Mouse (Mus musculus): ENCODE measurements at regions not wholly inside any gene's neighbourhood (a gene's known extent, or its start where the extent isn't known, plus 50 kb on each side); places are given as distances from the start of the nearest gene placed in this dataset.

- TF ChIP-seq CTCF (IDR thresholded peaks at IDR 0.05; ENCODE audit: extremely low read depth, insufficient read length, insufficient replicate concordance, low read depth, low read length) (no peak), POLR2A (IDR thresholded peaks at IDR 0.05; ENCODE audit: low read depth, low read length) (no peak)
- 39% methylated on average over 10 of the region's 10 CpGs for WGBS
- H3K4me3 ChIP-seq (ENCODE audit: low read depth, low read length): no peak overlapping the region
- no peaks in the 10 kb centered on the region for H3K36me3 ChIP-seq (ENCODE audit: control insufficient read depth, insufficient read depth, low read length)
- no peak overlapping the region for H3K27ac ChIP-seq (ENCODE audit: insufficient read depth, low read depth, low read length)
- H3K4me1 ChIP-seq (ENCODE audit: control insufficient read depth, insufficient read depth, insufficient read length, low read length): no peaks in the 10 kb centered on the region
- no peaks in the 10 kb centered on the region for H3K27me3 ChIP-seq (ENCODE audit: control insufficient read depth, insufficient read depth, low read length)
Observed at GRCm38 (mm10) chr10:68976443-68977025, 174.7 kb upstream of the Rhobtb1 start.

GRCm38 (mm10) chr10:68978115-68978514 is 173.1 kb upstream of the Rhobtb1 start:
- Histone ChIP-seq H3K4me1 (ENCODE audit: control insufficient read depth, insufficient read depth, insufficient read length, low read length) (no peaks in the 10 kb centered on the region), H3K4me3 (ENCODE audit: low read depth, low read length) (no peak overlapping the region), H3K27me3 (ENCODE audit: control insufficient read depth, insufficient read depth, low read length) (no peaks in the 10 kb centered on the region), H3K27ac (ENCODE audit: insufficient read depth, low read depth, low read length) (no peak overlapping the region), H3K36me3 (ENCODE audit: control insufficient read depth, insufficient read depth, low read length) (no peaks in the 10 kb centered on the region)
- no peak for TF ChIP-seq CTCF (IDR thresholded peaks at IDR 0.05; ENCODE audit: extremely low read depth, insufficient read length, insufficient replicate concordance, low read depth, low read length)
- no peak for TF ChIP-seq POLR2A (IDR thresholded peaks at IDR 0.05; ENCODE audit: low read depth, low read length)
- 58% methylated on average over 4 of the region's 4 CpGs for WGBS

DNA sequence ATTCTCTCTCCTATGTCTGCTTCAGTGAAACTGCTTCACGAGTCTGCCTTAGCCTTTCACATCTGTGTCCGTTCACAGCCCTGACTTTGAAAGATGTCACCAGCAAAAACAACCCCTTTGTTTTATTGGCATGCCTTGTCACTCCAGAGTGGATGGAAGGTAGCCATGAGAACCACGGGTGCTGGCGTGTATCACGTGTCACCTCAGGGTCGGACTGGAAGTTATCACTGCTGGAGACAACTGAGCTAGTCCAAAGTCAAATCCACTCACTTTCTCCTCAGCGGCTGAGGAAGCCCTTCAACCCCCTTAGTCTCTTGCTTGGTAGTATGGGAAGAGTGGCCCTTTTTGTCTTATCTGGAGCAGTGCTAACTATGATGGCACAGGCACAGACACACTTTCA is 171.3 kb upstream of the Rhobtb1 start:
- no peak overlapping the region for H3K27ac ChIP-seq (ENCODE audit: insufficient read depth, low read depth, low read length)
- no peaks in the 10 kb centered on the region for H3K4me1 ChIP-seq (ENCODE audit: control insufficient read depth, insufficient read depth, insufficient read length, low read length)
- TF ChIP-seq CTCF (IDR thresholded peaks at IDR 0.05; ENCODE audit: extremely low read depth, insufficient read length, insufficient replicate concordance, low read depth, low read length): no peak
- TF ChIP-seq POLR2A (IDR thresholded peaks at IDR 0.05; ENCODE audit: low read depth, low read length): no peak
- WGBS: 65% methylated on average over 7 of the region's 7 CpGs
- no peak overlapping the region for H3K4me3 ChIP-seq (ENCODE audit: low read depth, low read length)
- H3K27me3 ChIP-seq (ENCODE audit: control insufficient read depth, insufficient read depth, low read length): no peaks in the 10 kb centered on the region
- H3K36me3 ChIP-seq (ENCODE audit: control insufficient read depth, insufficient read depth, low read length): no peaks in the 10 kb centered on the region

DNA sequence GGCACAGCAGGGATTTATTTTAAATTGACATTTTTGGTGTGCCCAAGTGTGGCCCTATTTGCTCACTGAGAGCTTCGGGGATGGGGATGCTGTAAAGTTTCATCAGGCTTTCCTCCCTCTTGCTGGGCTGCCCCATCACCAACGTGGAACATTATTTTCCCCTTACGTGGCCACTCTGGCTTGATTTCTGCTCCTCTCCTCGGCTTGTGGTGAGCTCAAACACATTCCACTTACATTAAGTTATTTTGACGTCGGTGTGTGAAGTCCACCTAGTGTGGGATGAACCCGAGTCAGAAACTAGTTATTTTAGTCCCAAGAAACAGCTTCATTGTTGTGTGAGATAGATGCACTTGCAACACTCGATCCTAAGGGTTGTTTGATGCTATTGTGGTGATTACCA is 168.9 kb upstream of the Rhobtb1 start:
- H3K4me3 ChIP-seq (ENCODE audit: low read depth, low read length): no peak overlapping the region
- no peaks in the 10 kb centered on the region for H3K4me1 ChIP-seq (ENCODE audit: control insufficient read depth, insufficient read depth, insufficient read length, low read length)
- WGBS: 81% methylated on average over 8 of the region's 8 CpGs
- no peak overlapping the region for H3K27ac ChIP-seq (ENCODE audit: insufficient read depth, low read depth, low read length)
- H3K27me3 ChIP-seq (ENCODE audit: control insufficient read depth, insufficient read depth, low read length): no peaks in the 10 kb centered on the region
- H3K36me3 ChIP-seq (ENCODE audit: control insufficient read depth, insufficient read depth, low read length): no peaks in the 10 kb centered on the region
- TF ChIP-seq POLR2A (IDR thresholded peaks at IDR 0.05; ENCODE audit: low read depth, low read length): no peak
- no peak for TF ChIP-seq CTCF (IDR thresholded peaks at IDR 0.05; ENCODE audit: extremely low read depth, insufficient read length, insufficient replicate concordance, low read depth, low read length)

GRCm38 (mm10) chr10:68990584-68990983 is 160.7 kb upstream of the Rhobtb1 start:
- H3K27ac ChIP-seq (ENCODE audit: insufficient read depth, low read depth, low read length): no peak overlapping the region
- TF ChIP-seq POLR2A (IDR thresholded peaks at IDR 0.05; ENCODE audit: low read depth, low read length): no peak
- TF ChIP-seq CTCF (IDR thresholded peaks at IDR 0.05; ENCODE audit: extremely low read depth, insufficient read length, insufficient replicate concordance, low read depth, low read length): no peak
- H3K36me3 ChIP-seq (ENCODE audit: control insufficient read depth, insufficient read depth, low read length): no peaks in the 10 kb centered on the region
- H3K4me1 ChIP-seq (ENCODE audit: control insufficient read depth, insufficient read depth, insufficient read length, low read length): no peaks in the 10 kb centered on the region
- 90% methylated on average over 6 of the region's 6 CpGs for WGBS
- H3K4me3 ChIP-seq (ENCODE audit: low read depth, low read length): no peak overlapping the region
- no peaks in the 10 kb centered on the region for H3K27me3 ChIP-seq (ENCODE audit: control insufficient read depth, insufficient read depth, low read length)

GRCm38 (mm10) chr10:68999610-69000009 is 151.6 kb upstream of the Rhobtb1 start:
- Histone ChIP-seq H3K4me1 (ENCODE audit: control insufficient read depth, insufficient read depth, insufficient read length, low read length) (no peaks in the 10 kb centered on the region), H3K27me3 (ENCODE audit: control insufficient read depth, insufficient read depth, low read length) (no peaks in the 10 kb centered on the region), H3K27ac (ENCODE audit: insufficient read depth, low read depth, low read length) (no peak overlapping the region), H3K36me3 (ENCODE audit: control insufficient read depth, insufficient read depth, low read length) (no peaks in the 10 kb centered on the region), H3K4me3 (ENCODE audit: low read depth, low read length) (no peak overlapping the region)
- TF ChIP-seq CTCF (IDR thresholded peaks at IDR 0.05; ENCODE audit: extremely low read depth, insufficient read length, insufficient replicate concordance, low read depth, low read length) (no peak), POLR2A (IDR thresholded peaks at IDR 0.05; ENCODE audit: low read depth, low read length) (no peak)
- 74% methylated on average over 6 of the region's 6 CpGs for WGBS

GRCm38 (mm10) chr10:69001654-69002435 is 149.4 kb upstream of the Rhobtb1 start:
- WGBS: 70% methylated on average over 12 of the region's 12 CpGs
- Histone ChIP-seq H3K4me3 (ENCODE audit: low read depth, low read length) (no peak overlapping the region), H3K4me1 (ENCODE audit: control insufficient read depth, insufficient read depth, insufficient read length, low read length) (no peaks in the 10 kb centered on the region), H3K36me3 (ENCODE audit: control insufficient read depth, insufficient read depth, low read length) (no peaks in the 10 kb centered on the region), H3K27ac (ENCODE audit: insufficient read depth, low read depth, low read length) (no peak overlapping the region), H3K27me3 (ENCODE audit: control insufficient read depth, insufficient read depth, low read length) (no peaks in the 10 kb centered on the region)
- TF ChIP-seq CTCF (IDR thresholded peaks at IDR 0.05; ENCODE audit: extremely low read depth, insufficient read length, insufficient replicate concordance, low read depth, low read length): no peak
- TF ChIP-seq POLR2A (IDR thresholded peaks at IDR 0.05; ENCODE audit: low read depth, low read length): no peak
